Mouse (Mus musculus) heart, adult 2 months (tissue): ENCODE measurements around the gene Fos. TPM values are rescaled to one million over a fixed set of nuclear protein-coding genes. Genes with fewer than 3 reads are reported as not detected.

Experiments used
- DNase-seq, 2 experiments: peaks; one replicate each; pipeline ENCODE4 v3.0.0; 2021
- H3K27ac ChIP-seq: fragments of 200-600 bp; 2 replicates; pipeline ENCODE4 v1.8.1; 2022
- H3K27me3 ChIP-seq: fragments of 200-500 bp; 2 replicates; pipeline ENCODE4 v1.6.1; 2012; ENCODE audit warnings: mild to moderate bottlenecking, low read length, inconsistent platforms, mixed read lengths; ENCODE audit not compliant: control insufficient read depth, insufficient read depth
- H3K36me3 ChIP-seq: fragments of 200-500 bp; 2 replicates; pipeline ENCODE4 v1.6.1; 2012; ENCODE audit warnings: low read length, inconsistent platforms; ENCODE audit not compliant: control insufficient read depth, insufficient read depth
- H3K4me1 ChIP-seq: fragments of 200-500 bp; 2 replicates; pipeline ENCODE4 v1.6.1; 2011; ENCODE audit warnings: low read length; ENCODE audit not compliant: control insufficient read depth, insufficient read depth
- H3K4me3 ChIP-seq: fragments of 200-600 bp; 2 replicates; pipeline ENCODE4 v1.8.1; 2022
- H3K79me2 ChIP-seq: fragments of 200-500 bp; replicated peaks from 2 replicates; pipeline ENCODE4 v1.6.1; 2012; ENCODE audit warnings: mild to moderate bottlenecking, inconsistent platforms, low read length, moderate library complexity, mixed read lengths; ENCODE audit not compliant: control insufficient read depth, insufficient read depth
- H3K9ac ChIP-seq: fragments of 200-500 bp; 2 replicates; pipeline ENCODE4 v1.6.1; 2012; ENCODE audit warnings: low read depth, mild to moderate bottlenecking, control low read depth, inconsistent platforms, low read length, mixed read lengths
- CTCF ChIP-seq: fragments of 200-600 bp; IDR thresholded peaks from 2 replicates; pipeline ENCODE4 v1.8.1; 2022; ENCODE audit warnings: antibody characterized with exemption, mild to moderate bottlenecking, moderate library complexity
- EP300 ChIP-seq: fragments of 200-500 bp; IDR thresholded peaks from 2 replicates; pipeline ENCODE4 v1.6.1; 2011; ENCODE audit warnings: low read depth, low read length, control low read depth; ENCODE audit not compliant: insufficient read depth
- POLR2A ChIP-seq: fragments of 200-500 bp; IDR thresholded peaks from 2 replicates; pipeline ENCODE4 v1.6.1; 2011; ENCODE audit warnings: mild to moderate bottlenecking, low read depth, low read length, control low read depth; ENCODE audit not compliant: insufficient read depth
- WGBS: fragments of 180-500 bp; shearing (Covaris S2); methylation state at CpG from one replicate; pipeline ENCODE4 v1.1.7; 2018; 5-methylcytosine and 5-hydroxymethylcytosine counted together
- intact Hi-C: fragments of 180-260 bp; cut with DNase I; formaldehyde crosslinking; loops from one replicate; pipeline ENCODE4 v1.15.1; 2025
- polyA plus RNA-seq: library from polyadenylated mRNA; depleted of rRNA; stranded (reverse); fragments of >200 nt; gene quantifications from 2 replicates; pipeline ENCODE4 v1.2.3, GENCODE M21; 2012
- total RNA-seq, 2 experiments: library from RNA; stranded (reverse); gene quantifications; 2 replicates each; pipeline ENCODE4 v1.2.3; 2021

Gene Fos
- total and polyA plus RNA-seq, 3 experiments: 3.0 to 9.1 (median 5.7) TPM

- WGBS: 89% methylated on average over 7 of the region's 7 CpGs
- DNase-seq: no peak
- Histone ChIP-seq H3K4me1 (peaks cover 4% of the 10 kb centered on the region), H3K27ac (no peak overlapping the region), H3K4me3 (no peak overlapping the region), H3K27me3 (no peaks in the 10 kb centered on the region), H3K9ac (no peak overlapping the region), H3K79me2 (no peaks in the 10 kb centered on the region), H3K36me3 (no peaks in the 10 kb centered on the region)
- TF ChIP-seq POLR2A (no peak), CTCF (no peak), EP300 (no peak)
- intact Hi-C loops: loop anchor here (10.0 kb wide), 1 partner anchor 1016 kb away; no protein-coding TSS in a partner anchor
These were observed 5.0 kb downstream of the Fos start for GRCm38 (mm10) chr12:85478696-85479095.

GRCm38 (mm10) chr12:85479190-85479589 is 5.5 kb downstream of the Fos start:
- intact Hi-C loops: loop anchor here (10.0 kb wide), 1 partner anchor 1016 kb away; no protein-coding TSS in a partner anchor
- H3K79me2 ChIP-seq: no peaks in the 10 kb centered on the region
- no peak overlapping the region for H3K27ac ChIP-seq
- H3K4me1 ChIP-seq: peaks cover 4% of the 10 kb centered on the region
- WGBS: 47% methylated on average over 3 of the region's 3 CpGs
- no peak for DNase-seq
- no peaks in the 10 kb centered on the region for H3K36me3 ChIP-seq
- TF ChIP-seq EP300 (no peak), POLR2A (no peak), CTCF (no peak)
- H3K9ac ChIP-seq: no peak overlapping the region
- no peak overlapping the region for H3K4me3 ChIP-seq
- no peaks in the 10 kb centered on the region for H3K27me3 ChIP-seq

DNA sequence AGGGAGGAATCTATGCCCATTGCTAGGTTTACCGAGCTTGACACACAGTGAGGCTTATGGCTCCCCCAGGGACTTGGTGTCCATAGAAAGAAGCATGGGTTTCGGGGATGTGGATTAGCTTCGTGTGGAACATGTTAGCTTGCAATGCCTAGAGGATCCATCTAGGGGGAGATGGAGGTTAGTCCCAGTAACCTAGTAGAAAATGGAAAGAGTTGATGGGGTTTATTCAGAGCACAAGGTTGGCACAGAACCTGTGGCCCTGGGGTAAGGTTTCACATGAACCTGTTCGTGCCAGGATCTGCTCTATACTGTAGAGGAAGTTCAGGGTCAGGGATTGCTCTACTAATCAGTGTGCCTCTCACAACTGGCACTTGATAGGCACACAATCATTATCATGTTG is 9.5 kb downstream of the Fos start:
- H3K4me3 ChIP-seq: no peak overlapping the region
- no peak overlapping the region for H3K27ac ChIP-seq
- peak in 1 of 2 experiments; percentile 17 for DNase-seq
- H3K36me3 ChIP-seq: no peaks in the 10 kb centered on the region
- H3K4me1 ChIP-seq: peaks cover 5% of the 10 kb centered on the region
- H3K79me2 ChIP-seq: no peaks in the 10 kb centered on the region
- TF ChIP-seq EP300: no peak
- no peak for TF ChIP-seq POLR2A
- peak; percentile 60 for TF ChIP-seq CTCF
- 37% methylated on average over 4 of the region's 4 CpGs for WGBS
- intact Hi-C loops: loop anchor here (10.0 kb wide), 1 partner anchor 328 kb away; the partner anchor contains the start of gene Rps6kl1
- H3K27me3 ChIP-seq: no peaks in the 10 kb centered on the region
- no peak overlapping the region for H3K9ac ChIP-seq

GRCm38 (mm10) chr12:85484655-85485054 is 11.0 kb downstream of the Fos start:
- Histone ChIP-seq H3K36me3 (no peaks in the 10 kb centered on the region), H3K4me1 (peaks cover 5% of the 10 kb centered on the region), H3K27me3 (no peaks in the 10 kb centered on the region), H3K9ac (no peak overlapping the region), H3K27ac (no peak overlapping the region), H3K4me3 (no peak overlapping the region), H3K79me2 (no peaks in the 10 kb centered on the region)
- peak in 1 of 2 experiments; percentile 12 for DNase-seq
- 60% methylated on average over 2 of the region's 2 CpGs for WGBS
- intact Hi-C loops: loop anchor here (1.0 to 10.0 kb wide), 2 partner anchors 10 to 330 kb away; partner anchors contain the start of gene Rps6kl1
- no peak for TF ChIP-seq POLR2A
- no peak for TF ChIP-seq EP300
- no peak for TF ChIP-seq CTCF

DNA sequence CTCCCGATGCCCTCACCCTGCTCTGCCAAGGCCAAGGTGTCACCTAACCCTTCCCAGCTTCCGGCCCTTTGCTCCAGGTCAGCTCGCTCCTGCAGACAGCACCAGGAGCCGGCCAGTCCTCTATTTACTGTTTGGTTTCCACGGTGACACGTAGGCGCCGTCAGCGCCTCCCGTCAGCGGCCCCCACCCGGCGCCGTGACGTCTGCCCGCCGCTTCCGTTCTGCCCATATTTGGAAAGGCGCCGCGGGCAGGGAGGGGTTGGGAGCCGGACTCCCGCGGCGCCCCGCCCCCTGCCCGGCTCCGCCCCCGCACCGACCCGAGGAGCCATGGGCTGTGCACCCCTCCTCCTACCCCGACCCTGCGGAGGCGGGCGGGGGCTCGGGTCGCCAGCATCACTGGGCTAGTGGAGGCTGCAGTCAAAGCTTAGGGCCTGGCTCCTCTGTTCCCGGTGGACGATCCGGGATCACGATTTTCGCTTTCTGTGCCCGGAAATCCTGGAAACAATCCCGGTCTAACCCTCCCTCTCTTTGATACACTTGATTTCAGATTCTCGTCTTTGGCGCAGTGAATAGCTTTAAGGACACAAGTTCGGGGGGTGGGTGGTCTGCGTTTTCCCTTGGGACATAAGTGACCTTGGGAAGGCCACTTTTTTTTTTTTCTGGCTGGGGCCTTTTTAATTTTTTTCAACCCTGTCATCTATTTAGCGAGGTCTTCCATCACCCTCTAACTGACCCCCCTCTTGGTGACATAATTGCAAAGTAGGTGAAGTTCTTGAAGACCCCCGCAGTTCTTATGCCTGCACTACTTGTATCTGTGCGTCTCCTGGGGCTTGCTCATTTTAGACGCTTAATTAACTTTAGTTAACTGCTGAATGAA is 12.4 kb downstream of the Fos start:
- peak overlapping the region; percentile 83 for H3K27ac ChIP-seq
- intact Hi-C loops: loop anchor here (1.0 to 10.0 kb wide), 3 partner anchors 12 to 331 kb away; partner anchors contain the start of gene Rps6kl1
- H3K79me2 ChIP-seq: no peaks in the 10 kb centered on the region
- H3K9ac ChIP-seq: peak overlapping the region; percentile 87
- peak overlapping the region; percentile 61 for H3K4me3 ChIP-seq
- H3K27me3 ChIP-seq: no peaks in the 10 kb centered on the region
- DNase-seq: peak; percentile 98 to 99
- no peaks in the 10 kb centered on the region for H3K36me3 ChIP-seq
- under 1% methylated on average over 52 of the region's 52 CpGs for WGBS
- peaks cover 5% of the 10 kb centered on the region for H3K4me1 ChIP-seq
- TF ChIP-seq CTCF: no peak
- TF ChIP-seq POLR2A: peak; percentile 72
- TF ChIP-seq EP300: no peak

DNA sequence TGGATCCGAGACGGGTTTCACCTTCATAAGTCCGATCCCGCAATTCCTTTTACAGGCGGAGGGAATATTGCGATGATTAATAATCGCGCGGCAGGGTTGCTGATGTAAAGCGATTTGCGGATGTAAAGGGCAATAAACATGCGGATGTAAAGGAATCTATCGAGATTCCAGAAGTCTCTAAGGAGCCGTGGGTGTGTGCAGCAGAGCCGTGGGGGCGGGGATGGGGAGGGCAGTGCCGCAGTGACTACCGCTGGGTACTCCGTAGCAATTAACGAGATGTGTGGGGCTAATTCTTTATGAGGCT is 13.0 kb downstream of the Fos start:
- TF ChIP-seq POLR2A (no peak), EP300 (no peak), CTCF (no peak)
- WGBS: under 1% methylated on average over 20 of the region's 20 CpGs
- H3K36me3 ChIP-seq: no peaks in the 10 kb centered on the region
- peaks cover 5% of the 10 kb centered on the region for H3K4me1 ChIP-seq
- DNase-seq: peak; percentile 42 to 58
- H3K4me3 ChIP-seq: peak overlapping the region; percentile 61
- H3K9ac ChIP-seq: peak overlapping the region; percentile 49
- intact Hi-C loops: loop anchor here (1.0 to 10.0 kb wide), 5 partner anchors 31 to 332 kb away; partner anchors contain the start of genes Rps6kl1 and Tmed10
- no peaks in the 10 kb centered on the region for H3K27me3 ChIP-seq
- H3K79me2 ChIP-seq: no peaks in the 10 kb centered on the region
- H3K27ac ChIP-seq: peak overlapping the region; percentile 83
